Mouse (Mus musculus): ENCODE measurements around the gene Slc16a8.

DNA sequence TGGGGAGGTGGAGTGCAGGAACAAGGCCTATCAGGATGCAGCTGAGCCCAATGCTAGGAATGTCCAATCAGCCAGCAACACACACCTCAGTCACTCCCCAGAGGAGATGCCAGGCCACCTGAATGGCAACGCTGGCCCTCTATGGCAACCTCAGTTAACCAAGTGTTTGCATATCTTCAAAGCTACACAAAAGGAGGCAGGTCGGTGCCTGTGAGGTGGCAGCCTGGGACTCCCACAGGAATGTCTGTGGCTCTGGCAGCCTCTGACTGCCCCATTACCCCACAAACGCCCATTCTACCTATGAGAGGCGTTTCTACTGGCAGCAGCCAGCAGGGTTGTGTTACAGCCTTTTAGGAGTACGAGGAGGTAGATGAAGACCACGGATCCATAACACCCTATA, 44.0 kb upstream of the Slc16a8 start:
- TF ChIP-seq CTCF (IDR thresholded peaks at IDR 0.05; ENCODE audit: low read depth) (no peak), EP300 (IDR thresholded peaks at IDR 0.05; ENCODE audit: low read depth) (no peak)

All from heart, postnatal 0 days (tissue).